8 mouse cellular contexts compared by ENCODE assay signal in the genomic region with DNA sequence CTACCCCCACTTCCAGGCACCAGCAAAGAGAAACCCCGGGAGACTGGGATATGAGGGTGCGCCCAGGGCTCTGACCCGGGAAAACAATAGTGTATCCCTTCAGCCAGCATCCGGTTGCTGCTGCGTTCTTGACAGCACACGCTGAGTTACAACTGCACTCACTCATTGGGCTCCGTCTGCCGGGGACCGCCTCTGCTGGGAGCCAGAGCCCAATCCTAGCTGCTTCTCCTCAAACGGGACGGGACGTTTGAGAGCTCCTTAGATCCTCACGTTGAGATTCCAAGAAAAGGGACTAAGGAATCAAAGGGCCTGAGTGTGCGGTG. TPM values are rescaled to one million over a fixed set of nuclear protein-coding genes. Genes with fewer than 3 reads are reported as not detected.
DNase-seq lines count a peak whose midpoint lies in the region; ATAC-seq and TF ChIP-seq lines count a peak whose summit lies in the region.

No protein-coding gene starts in this region.

- DNase-seq in thymus, adult 2 months, result no peak
- no peak for DNase-seq in thymus, adult 18-20 months
- DNase-seq in embryo, embryonic 11 days, result peak; percentile 83
- DNase-seq in heart, adult 18-20 months, result peak; percentile 79 to 87
- DNase-seq in kidney, adult 11 months, result peak; percentile 59
- DNase-seq in spleen, postnatal 36 days (ENCODE audit: low spot score in 2 of 2), result peak; percentile 59 to 64

- H3K4me1 ChIP-seq in thymus, adult 2 months (replicated peaks; ENCODE audit: control insufficient read depth, insufficient read depth, low read length), result peaks cover 7% of the 10 kb centered on the region
- H3K4me1 ChIP-seq in limb, embryonic 12.5 days (replicated peaks), result peaks cover 19% of the 10 kb centered on the region
- H3K4me1 ChIP-seq in midbrain, embryonic 13.5 days (replicated peaks), result peaks cover 28% of the 10 kb centered on the region

- H3K27ac ChIP-seq in thymus, adult 2 months (ENCODE audit: control insufficient read depth, insufficient read depth, low read length), result no peak overlapping the region
- H3K27ac ChIP-seq in limb, embryonic 12.5 days, result peak overlapping the region; percentile 89
- peak overlapping the region; percentile 74 for H3K27ac ChIP-seq in midbrain, embryonic 13.5 days

- no peak for TF ChIP-seq CTCF in thymus, adult 2 months (IDR thresholded peaks at IDR 0.05; ENCODE audit: borderline replicate concordance, control insufficient read depth, extremely low read depth, insufficient read depth, low read length, poor library complexity)

- TF ChIP-seq POLR2A in thymus, adult 2 months (IDR thresholded peaks at IDR 0.05; ENCODE audit: control insufficient read depth, extremely low read depth, insufficient read depth, low read length, poor library complexity), result no peak

- H3K9me3 ChIP-seq in limb, embryonic 12.5 days, result no peaks in the 10 kb centered on the region
- no peaks in the 10 kb centered on the region for H3K9me3 ChIP-seq in midbrain, embryonic 13.5 days

- WGBS in thymus, adult 2 months, result under 1% methylated on average over 14 of the region's 14 CpGs
- 1% methylated on average over 14 of the region's 14 CpGs for WGBS in limb, embryonic 12.5 days
- under 1% methylated on average over 14 of the region's 14 CpGs for WGBS in midbrain, embryonic 13.5 days

- peak; percentile 67; the same call in 1 of the 2 replicates for ATAC-seq in limb, embryonic 12.5 days (ENCODE audit: insufficient number of reproducible peaks, insufficient read depth, low FRiP score, low TSS enrichment, low read depth)
- ATAC-seq in midbrain, embryonic 13.5 days, result peak; percentile 77

- peak overlapping the region; percentile 80 for H3K4me2 ChIP-seq in limb, embryonic 12.5 days
- H3K4me2 ChIP-seq in midbrain, embryonic 13.5 days (replicated peaks), result peak overlapping the region; percentile 93

- H3K4me3 ChIP-seq in thymus, adult 2 months (ENCODE audit: control insufficient read depth, insufficient read depth, low read length), result peak overlapping the region; percentile 19
- H3K4me3 ChIP-seq in limb, embryonic 12.5 days (replicated peaks), result peak overlapping the region; percentile 53
- H3K4me3 ChIP-seq in midbrain, embryonic 13.5 days (replicated peaks), result peak overlapping the region; percentile 56

- peak overlapping the region; percentile 54 for H3K9ac ChIP-seq in limb, embryonic 12.5 days (replicated peaks)
- H3K9ac ChIP-seq in midbrain, embryonic 13.5 days (replicated peaks), result peak overlapping the region; percentile 69

- no peaks in the 10 kb centered on the region; the same call in 1 of the 2 replicates for H3K27me3 ChIP-seq in thymus, adult 2 months (ENCODE audit: control insufficient read depth, insufficient read depth, low read length)
- H3K27me3 ChIP-seq in limb, embryonic 12.5 days, result no peaks in the 10 kb centered on the region
- peaks cover 9% of the 10 kb centered on the region; the same call in 1 of the 2 replicates for H3K27me3 ChIP-seq in midbrain, embryonic 13.5 days

- no peaks in the 10 kb centered on the region for H3K36me3 ChIP-seq in thymus, adult 2 months (ENCODE audit: control insufficient read depth, insufficient read depth, low read length)
- peaks cover 17% of the 10 kb centered on the region; the same call in 1 of the 2 replicates for H3K36me3 ChIP-seq in limb, embryonic 12.5 days
- peaks cover under 1% of the 10 kb centered on the region; the same call in 1 of the 2 replicates for H3K36me3 ChIP-seq in midbrain, embryonic 13.5 days

RNA-seq across cellular contexts. Expression of a gene that starts 0.5 kb away (rescaled TPM):
- 776 and 1,634 TPM in 2 replicates for polyA plus RNA-seq in thymus, adult 2 months (2012; rRNA removed)
- total RNA-seq in heart, adult 18-20 months (2021), result 100 to 1,000 TPM in 1 of 2 experiments, 10 to 100 TPM in 1; 30.8 to 212 TPM
- 10.6 and 12.9 TPM in 2 replicates for polyA plus RNA-seq in limb, embryonic 12.5 days (2016; fragmentation: Nextera tagmentation; extraction: Ambion mirVana)
- polyA plus RNA-seq in midbrain, embryonic 13.5 days (2015; fragmentation: Nextera tagmentation; extraction: Ambion mirVana), result 3.5 and 5.0 TPM in 2 replicates

Comparison
In these comparisons a context has a peak if more than half of its experiments do, and no peak if none do; other contexts are left out.
1. DNase-seq: peak in embryo, embryonic 11 days (single experiment), heart, adult 18-20 months (2 of 2), kidney, adult 11 months (single experiment) and spleen, postnatal 36 days (2 of 2); none in thymus, adult 2 months (single experiment) and thymus, adult 18-20 months (0 of 2).
2. RNA of a gene that starts 0.5 kb away (polyA plus RNA-seq): 776 to 1,634 TPM in thymus, adult 2 months; 10.6 to 12.9 TPM in limb, embryonic 12.5 days and 3.5 to 5.0 TPM in midbrain, embryonic 13.5 days; every median in the first group is over 10 times any median in the second.
3. Peak in every context shown above with its lines, with median percentiles within 50 percentile points of each other: H3K4me3 ChIP-seq.